Mouse (Mus musculus): ENCODE measurements around the gene Ankrd33b. TPM values are rescaled to one million over a fixed set of nuclear protein-coding genes. Genes with fewer than 3 reads are reported as not detected.

Gene Ankrd33b
- total RNA-seq (2017), result 0.23 and 2.2 TPM in 2 replicates

DNA sequence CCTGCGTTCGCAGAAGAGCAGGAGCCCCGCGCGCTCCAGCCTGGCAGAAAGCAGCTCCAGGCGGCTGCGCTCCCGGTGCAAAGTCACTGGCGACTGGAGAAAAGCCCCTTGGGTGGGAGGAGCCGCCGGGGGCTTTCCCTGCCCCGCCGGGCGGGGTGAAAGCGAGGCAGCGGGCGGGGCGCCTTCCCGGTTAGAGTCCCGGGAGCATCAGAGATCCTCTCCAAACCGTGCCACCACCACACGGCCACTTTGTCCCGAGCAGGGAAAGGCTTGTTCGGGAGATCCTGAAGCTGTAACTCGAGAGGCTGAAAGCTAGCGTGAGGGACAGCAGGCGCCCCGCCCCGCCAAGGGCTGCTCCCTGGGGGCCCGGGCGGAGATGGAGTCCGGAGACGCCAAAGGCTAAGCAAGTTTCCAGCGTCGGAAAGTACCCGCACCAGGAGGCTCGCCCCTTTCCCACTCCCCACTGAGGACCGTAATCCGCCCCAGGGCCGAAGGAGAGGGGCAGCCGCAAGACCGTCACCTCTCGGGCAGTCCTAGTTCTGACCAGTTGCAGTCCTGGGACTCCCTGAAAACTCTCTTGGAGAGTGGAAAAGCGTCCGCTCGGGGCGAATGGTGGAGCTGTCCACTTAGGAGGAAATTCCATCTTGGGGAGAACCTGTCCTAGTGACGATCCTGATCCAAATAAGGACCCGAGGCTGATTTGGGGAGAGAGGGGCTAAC lies at the start of gene Ankrd33b:
TSS of gene Ankrd33b (minus strand) at position 246 of the 720 bp plus-strand sequence.
- ATAC-seq (replicated peaks; ENCODE audit: low read depth, poor library complexity, severe bottlenecking), result peak; percentile 17; the same call in 1 of the 2 replicates

DNA sequence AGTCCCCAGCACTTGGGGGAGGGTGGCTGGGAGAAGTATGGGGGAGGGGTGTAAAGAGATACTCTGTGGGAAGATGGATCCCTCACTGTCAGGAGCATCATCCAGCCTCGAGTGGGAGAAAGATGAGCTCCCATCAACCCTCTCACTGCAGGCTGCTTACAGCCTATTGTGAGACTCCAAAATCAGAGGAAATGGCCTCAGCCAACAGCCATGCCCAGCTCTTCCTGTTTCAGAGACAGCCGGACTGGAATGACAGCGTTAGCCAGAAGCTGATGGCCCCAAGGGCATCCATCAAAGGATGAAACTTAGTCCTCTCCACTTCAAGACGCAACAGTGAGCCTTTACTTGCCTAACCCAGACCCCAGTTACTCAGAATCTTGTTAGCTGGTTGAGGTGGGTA lies 47.7 kb upstream of the Ankrd33b start:
- ATAC-seq (replicated peaks; ENCODE audit: low read depth, poor library complexity, severe bottlenecking), result no peak

DNA sequence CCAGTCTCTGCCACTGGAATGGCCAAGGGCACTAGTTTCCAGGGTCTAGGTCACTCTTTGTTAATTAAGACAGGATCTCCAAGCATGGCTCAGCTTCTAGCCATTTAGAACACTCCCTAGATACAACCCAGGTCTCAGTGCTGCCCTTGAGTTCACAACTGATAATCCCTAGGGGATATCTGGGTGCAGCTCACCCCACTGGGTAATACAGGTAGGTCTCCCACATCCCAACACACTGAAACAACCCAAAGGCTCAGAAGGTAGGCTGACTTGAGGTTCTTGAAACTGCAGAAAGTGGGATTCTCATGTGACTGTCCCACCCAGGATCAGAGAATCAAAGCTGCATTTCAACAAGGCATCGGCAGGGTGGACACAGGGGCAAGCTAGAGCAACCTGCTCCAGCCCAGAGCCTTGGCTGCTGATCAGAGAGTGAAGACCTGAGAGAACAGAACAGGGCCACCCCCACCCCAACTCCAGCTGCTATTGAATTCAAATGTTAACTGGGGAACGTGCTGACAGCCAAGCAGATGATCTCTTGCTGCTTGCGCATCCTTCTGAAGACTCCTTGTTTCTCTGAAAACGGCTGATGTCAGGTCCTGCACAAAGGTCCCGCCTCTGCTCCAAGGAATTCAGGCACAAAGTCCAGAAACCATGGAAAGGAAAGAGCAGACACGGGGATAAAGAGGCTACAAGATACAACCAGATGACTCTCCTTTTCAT lies 46.8 kb upstream of the Ankrd33b start:
- ATAC-seq (replicated peaks; ENCODE audit: low read depth, poor library complexity, severe bottlenecking), result no peak

DNA sequence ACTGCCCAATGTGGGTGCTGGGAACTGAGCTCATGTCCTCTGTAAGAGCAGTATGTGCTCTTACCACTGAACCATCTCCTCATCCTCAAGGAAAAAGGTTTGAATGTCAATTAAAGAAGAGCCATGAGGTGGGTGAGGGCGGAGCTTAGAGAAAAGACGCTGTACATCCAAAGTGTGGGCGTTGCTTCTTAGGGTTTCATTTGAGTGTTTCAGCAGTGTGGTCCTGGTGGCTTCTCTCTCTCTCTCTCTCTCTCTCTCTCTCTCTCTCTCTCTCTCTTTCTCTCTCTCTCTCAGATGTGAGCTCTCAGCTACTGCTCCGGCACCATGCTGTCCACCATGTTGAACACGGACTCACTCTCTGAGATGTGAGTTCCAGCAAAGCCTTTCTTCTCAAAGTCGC lies 46.1 kb upstream of the Ankrd33b start:
- ATAC-seq (replicated peaks; ENCODE audit: low read depth, poor library complexity, severe bottlenecking), result no peak

DNA sequence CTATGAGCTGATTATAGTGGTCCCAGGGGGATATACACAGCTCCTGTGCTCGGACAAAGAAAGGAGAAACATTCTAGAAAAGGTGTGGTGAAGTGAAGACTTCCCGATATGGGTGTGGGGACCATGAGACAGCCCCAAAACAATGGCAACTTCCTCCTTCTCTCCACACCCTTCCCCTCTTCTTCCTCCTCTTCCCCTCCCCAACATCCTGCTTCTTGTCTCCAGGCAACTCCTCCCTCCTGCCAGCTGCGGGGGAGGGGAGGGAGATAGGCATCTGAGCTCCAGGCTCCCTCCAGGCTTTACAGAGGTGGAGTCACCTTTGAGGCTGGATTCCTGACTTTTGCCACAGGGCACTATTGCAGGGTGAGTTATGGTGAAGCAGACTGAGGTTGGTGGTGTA lies 45.4 kb upstream of the Ankrd33b start:
- peak; percentile 54 for ATAC-seq (replicated peaks; ENCODE audit: low read depth, poor library complexity, severe bottlenecking)

DNA sequence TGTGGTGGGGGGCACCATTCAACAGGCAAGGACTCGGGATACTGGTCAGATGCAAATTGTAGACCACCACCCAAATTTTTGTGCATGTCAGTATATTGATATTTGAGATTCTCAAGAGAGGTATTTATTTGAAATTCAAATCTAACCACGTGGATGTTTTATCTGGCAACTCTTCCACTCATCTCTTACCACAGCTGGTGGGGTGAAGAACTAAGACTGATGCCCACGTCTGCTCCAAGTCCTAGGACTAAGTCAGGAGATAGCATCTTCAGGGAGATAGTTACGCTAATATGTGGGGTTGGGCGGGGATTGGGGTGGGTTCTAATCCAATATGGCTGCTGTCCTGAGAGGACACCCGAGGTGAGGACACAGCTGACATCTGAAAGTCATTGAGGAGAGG lies 44.9 kb upstream of the Ankrd33b start:
- no peak for ATAC-seq (replicated peaks; ENCODE audit: low read depth, poor library complexity, severe bottlenecking)

DNA sequence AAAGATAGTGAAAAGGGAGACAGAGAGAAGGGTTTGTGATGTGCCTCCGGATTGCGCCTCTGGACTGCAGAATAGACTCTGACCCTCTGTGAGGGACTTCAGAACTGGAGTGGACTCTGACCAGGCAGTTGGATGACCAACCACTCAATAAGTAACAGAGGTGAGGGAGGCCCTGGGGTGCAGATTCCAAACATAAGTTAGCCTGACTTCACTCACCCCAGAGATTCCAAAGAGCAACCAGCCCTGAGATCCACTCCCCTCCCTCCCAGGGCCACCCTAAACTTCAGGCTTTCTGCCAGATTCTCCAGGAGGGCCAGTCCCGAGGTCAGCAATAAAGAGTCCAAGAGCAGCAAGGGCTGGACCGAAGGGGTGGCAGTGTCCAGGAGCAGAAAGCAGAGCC lies 40.0 kb upstream of the Ankrd33b start:
- no peak for ATAC-seq (replicated peaks; ENCODE audit: low read depth, poor library complexity, severe bottlenecking)

DNA sequence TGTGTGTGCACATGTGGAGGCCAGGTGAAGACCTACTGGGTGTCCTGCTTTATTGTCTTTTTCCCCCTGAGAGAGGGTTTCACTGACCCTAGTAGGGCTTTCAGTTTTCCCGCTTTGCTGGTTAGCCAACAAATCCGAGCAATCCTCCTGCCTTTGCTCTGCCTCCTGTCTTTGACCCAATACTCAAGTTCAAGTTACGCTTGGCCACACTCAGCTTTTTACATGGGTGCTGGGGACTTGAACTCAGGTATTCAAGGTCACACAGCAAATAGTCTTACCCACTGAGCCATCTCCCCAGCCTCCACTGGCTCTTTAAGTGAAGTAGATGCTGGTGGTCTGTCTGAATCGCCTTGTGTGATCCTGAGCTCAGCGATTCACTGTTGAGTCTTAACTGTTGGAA lies 39.4 kb upstream of the Ankrd33b start:
- ATAC-seq (replicated peaks; ENCODE audit: low read depth, poor library complexity, severe bottlenecking), result no peak

DNA sequence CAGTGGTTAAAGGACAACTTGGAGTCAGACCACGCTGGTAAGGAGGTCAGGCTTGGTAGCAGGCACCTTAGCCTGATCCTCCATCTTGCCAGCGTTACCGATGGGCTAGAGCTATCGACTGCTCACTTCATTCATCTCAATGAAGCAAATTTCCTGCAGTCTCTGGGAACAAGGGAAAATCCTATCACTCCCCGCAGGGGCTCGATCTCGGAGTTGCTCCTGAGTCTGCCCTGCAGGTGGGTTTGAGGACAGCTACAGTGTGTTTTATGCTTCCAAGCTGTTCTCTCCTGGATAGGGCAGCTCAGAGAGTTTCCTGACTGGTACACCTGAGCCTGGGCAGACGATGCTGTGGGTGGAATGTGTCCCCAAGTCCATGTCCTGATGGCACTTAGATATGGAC lies 36.8 kb upstream of the Ankrd33b start:
- ATAC-seq (replicated peaks; ENCODE audit: low read depth, poor library complexity, severe bottlenecking), result no peak

DNA sequence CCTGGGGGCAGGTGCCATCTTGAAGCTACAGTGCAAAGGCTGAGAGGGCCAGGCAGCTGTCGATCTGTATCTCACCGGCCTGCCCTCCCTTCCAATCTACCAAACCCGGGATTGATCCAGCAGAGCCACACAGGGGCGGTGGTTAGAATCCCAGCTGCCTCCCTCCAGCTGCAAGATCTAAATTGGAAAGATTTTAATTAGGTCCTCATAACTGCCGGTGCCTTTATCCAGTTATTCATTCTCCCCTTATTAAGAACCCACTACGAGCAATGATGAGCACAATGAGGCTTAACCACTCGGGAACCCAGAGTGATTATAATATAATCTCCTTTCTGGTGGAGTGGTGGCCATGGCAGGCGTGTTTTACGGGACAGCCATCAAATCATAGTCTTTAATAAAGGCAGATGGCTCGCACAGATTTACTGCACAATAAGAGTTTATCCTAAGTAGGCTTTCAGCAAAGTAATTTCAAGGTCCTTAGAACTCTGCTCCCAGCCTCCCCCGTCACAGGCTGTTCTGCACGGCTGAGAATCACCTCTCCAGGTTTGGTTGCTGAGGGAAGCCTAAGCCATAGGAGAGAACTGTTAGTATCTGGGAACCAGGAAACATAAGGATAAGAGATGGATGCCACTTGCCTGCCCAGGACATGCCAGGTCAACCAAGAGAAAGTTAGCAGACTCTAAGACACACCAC lies 34.8 kb upstream of the Ankrd33b start:
- no peak for ATAC-seq (replicated peaks; ENCODE audit: low read depth, poor library complexity, severe bottlenecking)

DNA sequence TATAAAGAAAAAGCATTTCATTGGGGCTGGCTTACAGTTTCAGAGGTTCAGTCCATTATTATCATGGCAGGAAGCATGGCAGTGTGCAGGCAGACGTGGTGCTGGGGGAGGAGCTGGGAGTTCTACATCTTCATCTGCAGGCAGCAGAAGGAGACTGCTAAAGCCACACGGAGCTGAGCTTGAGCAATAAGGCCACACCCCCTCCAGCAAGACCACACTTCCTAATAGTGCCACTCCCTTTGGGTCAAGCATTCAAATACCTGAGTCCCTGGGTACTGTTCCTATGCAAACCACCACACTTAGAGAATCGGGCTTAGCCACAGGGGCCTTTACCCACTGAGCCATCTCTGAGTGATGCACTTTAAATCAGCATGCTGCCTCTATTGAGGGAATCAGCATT lies 33.4 kb upstream of the Ankrd33b start:
- ATAC-seq (replicated peaks; ENCODE audit: low read depth, poor library complexity, severe bottlenecking), result no peak

DNA sequence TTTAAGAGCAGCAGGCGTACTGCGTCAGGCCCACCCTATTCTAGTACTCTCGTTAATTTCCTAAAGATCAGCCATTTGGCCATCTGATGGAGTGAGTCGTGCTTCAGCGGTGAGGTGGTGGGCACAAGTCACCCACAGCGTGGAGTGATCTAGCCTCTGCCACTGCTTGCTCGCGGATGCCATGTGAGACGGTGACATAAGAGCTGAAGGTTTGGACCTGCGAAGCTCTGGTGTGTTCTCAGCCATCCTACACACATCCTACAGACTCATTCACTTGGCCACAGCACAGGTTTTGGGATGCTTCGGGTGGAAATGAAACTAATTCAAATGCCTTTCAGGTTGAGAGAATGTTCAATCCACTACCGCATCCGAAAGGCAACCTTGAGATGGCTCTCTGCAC lies 31.2 kb upstream of the Ankrd33b start:
- ATAC-seq (replicated peaks; ENCODE audit: low read depth, poor library complexity, severe bottlenecking), result no peak

DNA sequence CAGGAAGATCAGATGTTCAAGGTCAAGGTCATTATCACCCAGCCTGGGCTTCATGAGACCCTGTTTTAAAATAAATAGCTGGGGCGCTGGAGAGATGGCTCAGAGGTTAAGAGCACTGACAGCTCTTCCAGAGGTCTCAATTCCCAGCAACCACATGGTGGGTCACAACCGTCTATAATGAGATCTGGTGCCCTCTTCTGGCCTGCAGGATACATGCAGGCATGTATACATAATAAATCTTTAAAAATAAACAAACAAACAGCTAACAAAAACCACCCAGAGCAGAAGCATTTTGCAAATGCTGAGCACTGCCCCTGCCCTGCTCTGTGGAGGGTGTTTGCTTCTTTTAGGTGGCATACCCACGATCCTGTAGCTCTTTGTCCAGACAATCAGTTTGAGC lies 29.9 kb upstream of the Ankrd33b start:
- ATAC-seq (replicated peaks; ENCODE audit: low read depth, poor library complexity, severe bottlenecking), result no peak

DNA sequence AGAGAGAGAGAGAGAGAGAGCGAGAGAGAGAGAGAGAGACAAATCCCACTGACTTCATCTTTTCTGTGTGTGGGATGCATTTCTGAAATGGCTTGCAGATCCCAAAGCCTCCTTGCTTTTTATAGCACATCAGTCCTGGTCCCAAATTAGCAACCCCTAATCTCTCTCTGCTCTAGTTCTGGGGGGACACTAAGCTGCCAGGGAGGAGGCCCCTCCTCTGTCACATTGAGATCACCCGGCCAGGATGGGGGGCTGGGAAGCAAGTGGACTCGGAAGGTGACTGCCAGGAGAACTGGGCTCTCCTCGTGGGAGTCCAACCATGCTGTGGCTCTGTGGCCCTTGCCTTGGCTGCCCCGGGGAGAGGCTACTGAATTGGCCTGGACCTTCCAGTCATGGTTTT lies 29.2 kb upstream of the Ankrd33b start:
- ATAC-seq (replicated peaks; ENCODE audit: low read depth, poor library complexity, severe bottlenecking), result no peak

DNA sequence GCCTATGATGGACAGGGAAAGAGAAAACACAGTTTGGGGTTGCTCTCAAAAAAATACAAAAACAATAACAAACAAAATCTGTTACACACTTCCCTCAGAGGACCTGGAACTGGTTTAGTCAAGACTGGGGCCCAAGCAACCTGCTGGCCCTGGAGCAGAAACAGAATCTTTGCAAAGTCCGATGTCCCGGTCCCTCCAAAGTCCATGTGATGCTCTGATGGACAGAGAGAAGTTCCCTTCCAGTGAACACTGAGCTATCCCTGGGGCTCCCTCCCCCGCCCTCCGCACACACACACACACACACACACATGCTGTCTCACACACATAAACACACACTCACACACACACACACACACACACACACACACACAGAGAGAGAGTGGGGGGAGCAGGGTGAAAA lies 28.5 kb upstream of the Ankrd33b start:
- ATAC-seq (replicated peaks; ENCODE audit: low read depth, poor library complexity, severe bottlenecking), result no peak

DNA sequence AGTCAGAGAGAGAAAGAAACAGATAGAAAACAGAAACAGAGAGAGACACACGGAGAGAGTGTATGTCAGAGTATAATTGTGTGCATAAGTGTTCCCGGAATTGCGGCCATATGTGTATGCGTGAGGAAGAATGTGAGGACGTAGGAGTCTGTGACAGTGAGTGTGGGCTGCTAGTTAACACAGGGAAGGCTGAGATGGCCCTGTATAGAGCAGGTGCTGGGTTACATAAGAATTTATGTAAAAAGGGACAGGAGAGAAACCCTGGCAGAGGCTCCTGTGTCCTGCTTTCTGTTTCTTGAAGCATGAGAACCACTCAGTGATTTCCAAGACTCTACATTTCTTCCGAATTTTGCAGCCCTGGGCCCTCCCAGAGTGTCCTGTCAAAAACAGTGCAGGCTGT lies 25.9 kb upstream of the Ankrd33b start:
- ATAC-seq (replicated peaks; ENCODE audit: low read depth, poor library complexity, severe bottlenecking), result no peak

DNA sequence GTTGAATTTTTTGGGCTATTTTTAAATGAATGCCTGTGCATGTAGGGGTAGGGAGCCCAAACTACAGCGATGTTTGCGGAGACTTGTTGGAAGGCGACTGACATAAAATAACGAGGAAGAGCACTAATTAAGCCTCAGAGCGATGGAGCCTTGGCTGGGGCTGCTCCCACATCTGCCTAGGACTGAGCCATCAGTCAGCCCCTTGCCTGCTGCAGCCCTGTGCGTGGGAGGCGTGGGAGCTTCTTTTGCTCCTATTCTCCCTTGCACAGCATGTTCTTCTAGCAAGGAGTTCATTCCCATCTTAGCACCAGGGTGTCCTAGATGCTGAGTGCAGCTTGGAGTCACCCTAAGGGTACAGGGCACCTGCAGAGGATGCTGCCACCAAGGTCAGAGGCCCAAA lies 25.2 kb upstream of the Ankrd33b start:
- ATAC-seq (replicated peaks; ENCODE audit: low read depth, poor library complexity, severe bottlenecking), result no peak

DNA sequence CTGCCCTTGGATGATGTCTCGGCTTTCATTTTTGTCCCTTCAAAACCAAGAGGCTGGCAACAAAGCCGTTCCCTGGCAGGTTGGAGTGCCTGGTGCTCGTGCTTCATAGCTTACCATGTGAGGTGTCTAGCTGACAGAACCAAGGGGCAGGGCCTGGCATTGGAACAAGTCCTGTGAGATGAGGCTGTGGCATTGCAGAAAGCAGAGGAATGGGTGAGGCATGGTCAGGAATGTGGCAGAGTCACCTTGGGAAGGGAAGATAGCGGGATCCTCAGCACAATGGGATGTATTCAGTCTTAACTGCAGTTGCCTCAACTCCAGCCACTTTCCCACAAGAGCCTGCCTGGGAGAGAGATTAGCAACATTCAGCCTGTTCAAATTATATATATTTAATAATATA lies 24.6 kb upstream of the Ankrd33b start:
- no peak for ATAC-seq (replicated peaks; ENCODE audit: low read depth, poor library complexity, severe bottlenecking)

DNA sequence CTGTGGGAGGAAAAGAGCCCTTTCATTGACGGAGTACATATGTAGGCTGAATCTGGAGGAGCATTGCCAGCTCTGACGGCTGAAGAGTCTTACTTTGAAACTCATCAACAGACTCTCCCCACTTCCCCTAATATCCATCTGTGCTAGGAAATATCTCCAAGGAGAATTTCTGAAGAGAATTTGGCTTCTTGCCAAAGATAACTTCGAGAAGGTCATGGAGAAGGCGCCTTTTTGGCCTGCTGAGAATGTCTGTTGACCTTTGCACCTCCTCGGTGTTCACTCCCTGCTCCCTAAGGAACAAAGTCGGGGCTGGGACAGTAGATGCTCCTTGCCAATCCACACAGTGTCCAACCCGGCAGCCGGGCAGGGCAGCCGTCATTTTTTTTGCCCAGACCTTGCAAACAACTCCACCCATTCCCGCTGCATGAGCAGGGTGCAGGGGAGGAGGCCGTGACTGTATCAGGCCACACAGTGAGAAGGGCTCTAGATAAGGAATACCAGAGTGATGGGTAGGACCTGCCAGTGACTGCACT lies 14.5 kb upstream of the Ankrd33b start:
- peak; percentile 54; the same call in 1 of the 2 replicates for ATAC-seq (replicated peaks; ENCODE audit: low read depth, poor library complexity, severe bottlenecking)

DNA sequence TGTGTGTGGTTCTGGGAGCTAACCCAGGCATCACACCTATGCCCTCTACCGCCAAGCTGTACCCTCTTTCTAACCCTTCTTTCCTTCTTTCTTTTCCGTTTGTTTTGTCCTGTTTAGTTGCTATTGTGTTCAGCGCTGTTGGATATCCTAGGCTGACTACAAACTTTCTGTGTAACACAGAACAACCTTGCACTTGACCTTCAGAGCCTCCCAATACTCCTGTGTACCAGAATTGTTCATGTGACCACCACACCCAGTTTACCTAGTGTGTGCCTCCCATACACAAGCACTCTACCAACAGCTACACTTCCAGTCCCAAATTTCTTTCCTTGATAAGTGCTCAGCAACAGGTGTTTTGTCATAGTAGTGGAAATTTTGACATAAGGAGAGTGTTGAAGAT lies 11.9 kb upstream of the Ankrd33b start:
- ATAC-seq (replicated peaks; ENCODE audit: low read depth, poor library complexity, severe bottlenecking), result no peak

DNA sequence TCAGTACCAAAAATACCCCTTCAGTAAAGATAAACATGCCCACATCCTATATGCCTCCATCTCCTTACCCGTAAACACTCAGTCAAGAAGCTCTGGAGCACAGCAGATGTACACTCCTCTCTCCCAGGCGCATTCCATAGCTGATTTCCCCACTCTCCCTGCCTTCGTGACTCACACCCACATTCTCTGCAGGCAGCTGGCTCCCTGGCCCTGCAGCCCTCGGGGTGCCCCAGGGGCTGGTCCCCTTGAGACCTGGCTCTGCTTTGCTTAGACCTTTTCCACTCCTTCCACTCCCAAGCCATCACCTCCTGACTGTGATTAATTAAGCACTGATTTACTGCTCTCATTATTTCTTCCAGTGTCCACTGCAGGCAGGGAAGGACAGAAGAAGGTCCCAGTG lies 7.7 kb upstream of the Ankrd33b start:
- ATAC-seq (replicated peaks; ENCODE audit: low read depth, poor library complexity, severe bottlenecking), result no peak

All from common myeloid progenitor, adult 5-6 weeks (primary cell).